Mouse (Mus musculus): ENCODE measurements around the gene Gm47996.
"Not testable (repeated sequence)": the region's sequence is repeated elsewhere in the genome, so short reads cannot be mapped to it uniquely, and the experiment has no call there.

The Gm47996 gene

GRCm38 (mm10) chr1:151209824-151210355 is at the start of gene Gm47996:
Gene Gm47996, plus strand, starts transcription at chr1:151210131.
- not testable (repeated sequence) for DNase-seq (ENCODE audit: low read depth)

- no peak for DNase-seq (ENCODE audit: low read depth)
Observed at GRCm38 (mm10) chr1:151166031-151166430, 43.9 kb upstream of the Gm47996 start.

- no peak for DNase-seq (ENCODE audit: low read depth)
Observed at GRCm38 (mm10) chr1:151167297-151168047, 42.5 kb upstream of the Gm47996 start.

- DNase-seq (ENCODE audit: low read depth) = no peak
Observed at GRCm38 (mm10) chr1:151168637-151169036, 41.3 kb upstream of the Gm47996 start.

- DNase-seq (ENCODE audit: low read depth) = no peak
Observed at GRCm38 (mm10) chr1:151171572-151172461, 38.1 kb upstream of the Gm47996 start.

GRCm38 (mm10) chr1:151177030-151177936 is 32.6 kb upstream of the Gm47996 start:
- no peak for DNase-seq (ENCODE audit: low read depth)

GRCm38 (mm10) chr1:151177937-151178271 is 32.0 kb upstream of the Gm47996 start:
- DNase-seq (ENCODE audit: low read depth) = no peak

GRCm38 (mm10) chr1:151178505-151179083 is 31.3 kb upstream of the Gm47996 start:
- DNase-seq (ENCODE audit: low read depth) = no peak

- DNase-seq (ENCODE audit: low read depth) = no peak
Observed at GRCm38 (mm10) chr1:151180167-151180566, 29.8 kb upstream of the Gm47996 start.

- not testable (repeated sequence) for DNase-seq (ENCODE audit: low read depth)
Observed at GRCm38 (mm10) chr1:151182266-151182665, 27.7 kb upstream of the Gm47996 start, which contains the start of gene Gm47985. Gene Gm47985, plus strand, starts transcription at chr1:151182537.

- DNase-seq (ENCODE audit: low read depth) = not testable (repeated sequence)
Observed at GRCm38 (mm10) chr1:151186186-151186585, 23.7 kb upstream of the Gm47996 start.

- DNase-seq (ENCODE audit: low read depth) = not testable (repeated sequence)
Observed at GRCm38 (mm10) chr1:151186879-151187424, 23.0 kb upstream of the Gm47996 start.

- DNase-seq (ENCODE audit: low read depth) = no peak
Observed at GRCm38 (mm10) chr1:151188469-151188868, 21.5 kb upstream of the Gm47996 start.

GRCm38 (mm10) chr1:151192075-151192474 is 17.9 kb upstream of the Gm47996 start, which contains the start of gene Gm8947:
Gene Gm8947, plus strand, starts transcription at chr1:151192376.
- DNase-seq (ENCODE audit: low read depth) = not testable (repeated sequence)

GRCm38 (mm10) chr1:151192739-151193138 is 17.2 kb upstream of the Gm47996 start:
- not testable (repeated sequence) for DNase-seq (ENCODE audit: low read depth)

- peak; percentile 0 for DNase-seq (ENCODE audit: low read depth)
Observed at GRCm38 (mm10) chr1:151195986-151196385, 13.9 kb upstream of the Gm47996 start.

- peak; percentile 1 for DNase-seq (ENCODE audit: low read depth)
Observed at GRCm38 (mm10) chr1:151196690-151197089, 13.2 kb upstream of the Gm47996 start.

- peak; percentile 3 for DNase-seq (ENCODE audit: low read depth)
Observed at GRCm38 (mm10) chr1:151198120-151198519, 11.8 kb upstream of the Gm47996 start, which contains the start of gene Gm47995. Gene Gm47995, plus strand, starts transcription at chr1:151198448.

- DNase-seq (ENCODE audit: low read depth) = not testable (repeated sequence)
Observed at GRCm38 (mm10) chr1:151200620-151201019, 9.3 kb upstream of the Gm47996 start.

GRCm38 (mm10) chr1:151202771-151203170 is 7.2 kb upstream of the Gm47996 start:
- not testable (repeated sequence) for DNase-seq (ENCODE audit: low read depth)

GRCm38 (mm10) chr1:151203818-151204217 is 6.1 kb upstream of the Gm47996 start, which contains the start of gene 3110040M04Rik:
Gene 3110040M04Rik, plus strand, starts transcription at chr1:151204121.
- not testable (repeated sequence) for DNase-seq (ENCODE audit: low read depth)
